Mouse (Mus musculus): Measurements from ENCODE around the gene Cfap61.

DNA sequence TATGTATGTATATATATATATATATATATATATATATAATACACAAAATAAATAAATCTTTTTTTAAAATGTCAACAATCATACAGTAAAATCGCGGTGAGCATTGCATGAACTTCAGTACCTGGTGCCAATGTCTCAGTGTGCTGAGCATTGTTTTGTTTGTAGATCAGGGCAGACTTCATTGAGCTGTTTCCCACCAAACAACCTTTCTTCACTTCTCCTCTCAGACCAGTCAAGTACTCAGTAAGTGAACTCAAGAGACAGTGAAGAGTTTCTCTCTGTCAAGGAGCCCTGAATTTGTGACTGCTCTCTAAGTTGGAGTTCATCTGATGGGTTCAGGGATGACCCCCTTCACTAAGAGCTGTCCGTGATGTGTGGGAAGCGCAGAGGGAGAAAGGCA lies 38.0 kb downstream of the Cfap61 start:
- TF ChIP-seq CTCF (IDR thresholded peaks at IDR 0.05 in 2 of 3, conservative IDR thresholded peaks at IDR 0.05 in 1 of 3; ENCODE audit: control insufficient read depth in 1 of 3, insufficient read depth in 1 of 3, low read depth in 2 of 3, low read length in 3 of 3, poor library complexity in 1 of 3, severe bottlenecking in 1 of 3) (no peak), KAT2A (conservative IDR thresholded peaks at IDR 0.05; ENCODE audit: low read depth, low read length) (no peak), ETS1 (IDR thresholded peaks at IDR 0.05; ENCODE audit: low read depth, low read length) (no peak), RAD21 (IDR thresholded peaks at IDR 0.05; ENCODE audit: low read depth, low read length) (no peak), E2F4 (IDR thresholded peaks at IDR 0.05; ENCODE audit: borderline replicate concordance, low read depth, low read length) (no peak), TAL1 (IDR thresholded peaks at IDR 0.05; ENCODE audit: low read length) (no peak)

All from MEL (cell line).